Mouse (Mus musculus) liver, embryonic 12.5 days (tissue): ENCODE measurements at regions not wholly inside any gene's neighbourhood (a gene's known extent, or its start where the extent isn't known, plus 50 kb on each side); places are given as distances from the start of the nearest gene placed in this dataset.

Experiments
- ATAC-seq: fragments of 200-750 bp; cut with Nextera tagmentation; 2 replicates; pipeline ENCODE4 v1.8.0; 2017; ENCODE audit warnings: moderate number of reproducible peaks, mild to moderate bottlenecking, moderate library complexity
- H3K27ac ChIP-seq: fragments of 300-500 bp; sonication (generic); 2 replicates; pipeline ENCODE4 v1.5.1; 2016; ENCODE audit warnings: mild to moderate bottlenecking
- H3K27me3 ChIP-seq: fragments of 300-500 bp; sonication (generic); replicated peaks from 2 replicates; pipeline ENCODE4 v1.6.1; 2016; ENCODE audit warnings: mild to moderate bottlenecking, moderate library complexity
- H3K36me3 ChIP-seq: fragments of 300-500 bp; sonication (generic); 2 replicates; pipeline ENCODE4 v1.6.1; 2016; ENCODE audit warnings: mild to moderate bottlenecking, moderate library complexity
- H3K4me1 ChIP-seq: fragments of 300-500 bp; sonication (generic); 2 replicates; pipeline ENCODE4 v1.6.1; 2016
- H3K4me2 ChIP-seq: fragments of 300-500 bp; sonication (generic); 2 replicates; pipeline ENCODE4 v1.6.1; 2016; ENCODE audit warnings: mild to moderate bottlenecking, moderate library complexity
- H3K4me3 ChIP-seq: fragments of 300-500 bp; sonication (generic); 2 replicates; pipeline ENCODE4 v1.5.1; 2016; ENCODE audit warnings: mild to moderate bottlenecking, moderate library complexity
- H3K9ac ChIP-seq: fragments of 300-500 bp; sonication (generic); 2 replicates; pipeline ENCODE4 v1.6.1; 2016; ENCODE audit warnings: mild to moderate bottlenecking, moderate library complexity
- H3K9me3 ChIP-seq: fragments of 300-500 bp; sonication (generic); replicated peaks from 2 replicates; pipeline ENCODE4 v1.6.1; 2016; ENCODE audit warnings: mild to moderate bottlenecking, moderate library complexity
- WGBS: fragments of 180-500 bp; shearing (Covaris S2); methylation state at CpG from one replicate; pipeline ENCODE4 v1.1.7; 2016; ENCODE audit not compliant: insufficient replicate concordance; 5-methylcytosine and 5-hydroxymethylcytosine counted together

GRCm38 (mm10) chr3:35437687-35438086 is 316.2 kb upstream of the Atp11b start:
- no peaks in the 10 kb centered on the region for H3K27me3 ChIP-seq
- no peaks in the 10 kb centered on the region for H3K36me3 ChIP-seq
- H3K27ac ChIP-seq: no peak overlapping the region
- H3K9me3 ChIP-seq: no peaks in the 10 kb centered on the region
- no peak overlapping the region for H3K4me2 ChIP-seq
- no peaks in the 10 kb centered on the region for H3K4me1 ChIP-seq
- WGBS: 67% methylated on average over 1 of the region's 1 CpGs
- no peak for ATAC-seq
- no peak overlapping the region for H3K9ac ChIP-seq
- H3K4me3 ChIP-seq: no peak overlapping the region

GRCm38 (mm10) chr3:35462858-35463257 is 291.0 kb upstream of the Atp11b start:
- WGBS: 42% methylated on average over 4 of the region's 4 CpGs
- no peak for ATAC-seq

GRCm38 (mm10) chr3:35464212-35464911 is 289.5 kb upstream of the Atp11b start:
- no peak for ATAC-seq
- no peaks in the 10 kb centered on the region for H3K27me3 ChIP-seq
- no peaks in the 10 kb centered on the region for H3K4me1 ChIP-seq
- H3K36me3 ChIP-seq: no peaks in the 10 kb centered on the region
- H3K9ac ChIP-seq: no peak overlapping the region
- 67% methylated on average over 11 of the region's 11 CpGs for WGBS
- no peak overlapping the region for H3K4me2 ChIP-seq
- no peak overlapping the region for H3K27ac ChIP-seq
- H3K4me3 ChIP-seq: no peak overlapping the region
- no peaks in the 10 kb centered on the region for H3K9me3 ChIP-seq

More at GRCm38 (mm10) chr3:35462858-35463257, 291.0 kb upstream of the Atp11b start:
- Histone ChIP-seq H3K4me3 (no peak overlapping the region), H3K4me1 (no peaks in the 10 kb centered on the region), H3K36me3 (no peaks in the 10 kb centered on the region), H3K9ac (no peak overlapping the region), H3K27ac (no peak overlapping the region), H3K4me2 (no peak overlapping the region), H3K27me3 (no peaks in the 10 kb centered on the region), H3K9me3 (no peaks in the 10 kb centered on the region)

GRCm38 (mm10) chr3:35465956-35466355 is 287.9 kb upstream of the Atp11b start:
- no peaks in the 10 kb centered on the region for H3K9me3 ChIP-seq
- 61% methylated on average over 3 of the region's 3 CpGs for WGBS
- no peak for ATAC-seq

GRCm38 (mm10) chr3:35473351-35473750 is 280.6 kb upstream of the Atp11b start:
- H3K4me3 ChIP-seq: no peak overlapping the region
- H3K27me3 ChIP-seq: no peaks in the 10 kb centered on the region
- no peak overlapping the region for H3K9ac ChIP-seq
- H3K27ac ChIP-seq: no peak overlapping the region
- WGBS: 78% methylated on average over 7 of the region's 7 CpGs
- no peaks in the 10 kb centered on the region for H3K36me3 ChIP-seq
- ATAC-seq: no peak
- no peak overlapping the region for H3K4me2 ChIP-seq
- no peaks in the 10 kb centered on the region for H3K9me3 ChIP-seq
- no peaks in the 10 kb centered on the region for H3K4me1 ChIP-seq

More at GRCm38 (mm10) chr3:35465956-35466355, 287.9 kb upstream of the Atp11b start:
- no peaks in the 10 kb centered on the region for H3K4me1 ChIP-seq
- H3K36me3 ChIP-seq: no peaks in the 10 kb centered on the region
- no peak overlapping the region for H3K27ac ChIP-seq
- H3K4me2 ChIP-seq: no peak overlapping the region
- no peaks in the 10 kb centered on the region for H3K27me3 ChIP-seq
- no peak overlapping the region for H3K4me3 ChIP-seq
- H3K9ac ChIP-seq: no peak overlapping the region

GRCm38 (mm10) chr3:35474361-35474760 is 279.5 kb upstream of the Atp11b start:
- H3K4me1 ChIP-seq: no peaks in the 10 kb centered on the region
- no peak overlapping the region for H3K27ac ChIP-seq
- no peaks in the 10 kb centered on the region for H3K27me3 ChIP-seq
- no peak overlapping the region for H3K4me3 ChIP-seq
- H3K36me3 ChIP-seq: no peaks in the 10 kb centered on the region
- H3K9ac ChIP-seq: no peak overlapping the region
- WGBS: 56% methylated on average over 6 of the region's 6 CpGs
- ATAC-seq: no peak
- H3K4me2 ChIP-seq: no peak overlapping the region
- no peaks in the 10 kb centered on the region for H3K9me3 ChIP-seq

GRCm38 (mm10) chr3:35475326-35475725 is 278.6 kb upstream of the Atp11b start:
- H3K4me2 ChIP-seq: no peak overlapping the region
- ATAC-seq: no peak
- H3K36me3 ChIP-seq: no peaks in the 10 kb centered on the region
- no peaks in the 10 kb centered on the region for H3K9me3 ChIP-seq
- H3K27me3 ChIP-seq: no peaks in the 10 kb centered on the region
- 78% methylated on average over 7 of the region's 7 CpGs for WGBS
- no peak overlapping the region for H3K4me3 ChIP-seq
- H3K4me1 ChIP-seq: no peaks in the 10 kb centered on the region
- no peak overlapping the region for H3K9ac ChIP-seq
- no peak overlapping the region for H3K27ac ChIP-seq

- no peak overlapping the region for H3K4me3 ChIP-seq
- no peak for ATAC-seq
- WGBS: 52% methylated on average over 18 of the region's 18 CpGs
These were observed 272.9 kb upstream of the Atp11b start for GRCm38 (mm10) chr3:35480714-35481695.

GRCm38 (mm10) chr3:35481841-35482240 is 272.1 kb upstream of the Atp11b start:
- 39% methylated on average over 11 of the region's 11 CpGs for WGBS
- no peak overlapping the region for H3K27ac ChIP-seq
- no peak overlapping the region for H3K9ac ChIP-seq
- H3K4me2 ChIP-seq: no peak overlapping the region
- no peak for ATAC-seq
- no peaks in the 10 kb centered on the region for H3K9me3 ChIP-seq
- H3K27me3 ChIP-seq: no peaks in the 10 kb centered on the region; the same call in 1 of the 2 replicates
- H3K4me1 ChIP-seq: no peaks in the 10 kb centered on the region
- no peak overlapping the region for H3K4me3 ChIP-seq
- H3K36me3 ChIP-seq: no peaks in the 10 kb centered on the region

More at GRCm38 (mm10) chr3:35480714-35481695, 272.9 kb upstream of the Atp11b start:
- H3K4me1 ChIP-seq: no peaks in the 10 kb centered on the region
- H3K9ac ChIP-seq: no peak overlapping the region
- H3K9me3 ChIP-seq: no peaks in the 10 kb centered on the region
- H3K27ac ChIP-seq: no peak overlapping the region
- H3K36me3 ChIP-seq: no peaks in the 10 kb centered on the region
- H3K4me2 ChIP-seq: no peak overlapping the region
- H3K27me3 ChIP-seq: no peaks in the 10 kb centered on the region; the same call in 1 of the 2 replicates

GRCm38 (mm10) chr3:35482296-35482695 is 271.6 kb upstream of the Atp11b start:
- H3K27me3 ChIP-seq: no peaks in the 10 kb centered on the region; the same call in 1 of the 2 replicates
- no peak overlapping the region for H3K4me3 ChIP-seq
- no peaks in the 10 kb centered on the region for H3K36me3 ChIP-seq
- H3K9ac ChIP-seq: no peak overlapping the region
- H3K9me3 ChIP-seq: no peaks in the 10 kb centered on the region
- 11% methylated on average over 6 of the region's 6 CpGs for WGBS
- H3K27ac ChIP-seq: no peak overlapping the region
- no peak overlapping the region for H3K4me2 ChIP-seq
- H3K4me1 ChIP-seq: no peaks in the 10 kb centered on the region
- ATAC-seq: no peak

GRCm38 (mm10) chr3:35482759-35483158 is 271.1 kb upstream of the Atp11b start:
- no peak overlapping the region for H3K4me2 ChIP-seq
- H3K36me3 ChIP-seq: no peaks in the 10 kb centered on the region
- ATAC-seq: no peak
- no peak overlapping the region for H3K9ac ChIP-seq
- H3K27ac ChIP-seq: no peak overlapping the region
- H3K9me3 ChIP-seq: no peaks in the 10 kb centered on the region
- no peaks in the 10 kb centered on the region; the same call in 1 of the 2 replicates for H3K27me3 ChIP-seq
- no peak overlapping the region for H3K4me3 ChIP-seq
- no peaks in the 10 kb centered on the region for H3K4me1 ChIP-seq
- 69% methylated on average over 10 of the region's 10 CpGs for WGBS
